Mouse (Mus musculus): Measurements from ENCODE around the gene Tom1l1. TPM values are rescaled to one million over a fixed set of nuclear protein-coding genes. Genes with fewer than 3 reads are reported as not detected.
"Not testable (repeated sequence)": the region's sequence is repeated elsewhere in the genome, so short reads cannot be mapped to it uniquely, and the experiment has no call there.

The Tom1l1 gene
- 10 to 100 TPM; 14.9 to 16.4 TPM for total RNA-seq (2021)
- long read RNA-seq, experiment 1, full-length matches to known transcripts: 14 of 17 reads
- long read RNA-seq, experiment 1, partial matches to known transcripts: 0 of 17 reads
- long read RNA-seq, experiment 1, other reads (novel, unspliced or antisense): 3 of 17 reads
- long read RNA-seq, experiment 2, full-length matches to known transcripts: 6 of 7 reads
- long read RNA-seq, experiment 2, partial matches to known transcripts: 0 of 7 reads
- long read RNA-seq, experiment 2, other reads (novel, unspliced or antisense): 1 of 7 reads

DNA sequence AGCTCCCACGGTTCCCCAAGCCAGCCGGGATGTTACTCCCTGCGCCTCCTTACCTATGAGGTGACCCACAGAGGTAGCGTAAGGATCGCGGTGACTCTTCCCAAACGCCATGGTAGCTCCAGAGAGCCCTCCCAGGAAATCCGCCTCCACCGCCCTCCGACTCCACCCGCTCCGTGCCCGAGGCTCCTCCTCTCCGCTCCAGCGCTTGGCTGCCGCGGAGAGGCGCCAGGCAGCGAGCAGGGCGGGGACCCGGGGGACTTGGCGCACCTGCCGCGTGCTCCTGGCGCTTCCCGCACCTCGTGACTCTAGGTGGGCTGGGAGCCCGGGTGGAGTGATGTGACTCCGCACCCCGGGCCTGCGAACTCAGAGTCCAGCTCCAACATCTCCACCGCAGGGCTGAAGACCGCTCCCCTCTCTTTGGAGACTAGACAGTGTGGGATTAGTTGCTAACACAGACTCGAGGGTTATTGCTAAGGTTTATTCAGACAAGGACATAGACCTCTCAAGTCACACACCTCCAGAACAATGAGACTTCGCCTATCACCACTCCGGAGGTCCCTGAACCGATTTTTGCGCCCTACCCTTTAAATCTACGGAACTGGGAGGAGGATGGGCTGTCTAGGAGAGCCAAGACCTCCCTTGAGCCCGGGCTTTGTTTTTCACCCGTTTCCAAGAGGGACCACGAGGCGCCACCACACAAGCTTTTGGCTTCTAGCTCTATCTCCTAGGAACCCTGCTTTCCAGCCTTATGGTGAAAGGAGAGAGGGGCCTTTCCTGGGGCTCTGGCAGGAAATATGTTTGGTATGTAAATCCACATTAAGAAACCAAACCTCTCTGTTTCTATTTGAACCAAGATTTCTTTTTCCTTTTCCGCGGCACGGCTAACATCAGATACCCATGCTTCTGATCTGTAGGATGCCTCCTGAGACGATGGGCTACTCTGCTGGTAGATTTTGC lies at the start of gene Tom1l1:
TSS of gene Tom1l1 (minus strand) at position 907 of the 957 bp plus-strand sequence.
- DNase-seq: peak; percentile 78 to 84

DNA sequence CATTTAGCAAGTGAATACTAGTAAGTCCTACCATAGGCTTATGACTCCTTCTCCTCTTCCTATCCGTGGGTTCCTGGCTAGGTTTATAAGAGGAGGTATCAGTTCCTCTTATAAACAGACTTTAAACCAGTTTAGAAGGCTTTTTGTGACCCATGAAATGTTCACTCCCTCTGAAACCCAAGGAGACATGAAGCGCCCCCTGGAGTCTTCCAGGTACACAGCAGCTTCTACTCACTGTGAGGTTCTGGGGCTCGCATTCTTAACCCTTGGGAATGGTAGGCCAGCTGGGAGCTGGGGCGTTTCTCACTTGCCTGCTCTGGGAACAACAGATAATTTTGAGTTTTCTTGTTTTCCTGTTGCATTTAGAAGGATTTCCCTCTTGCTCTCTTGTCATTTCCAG lies 45.4 kb upstream of the Tom1l1 start:
- DNase-seq: no peak

DNA sequence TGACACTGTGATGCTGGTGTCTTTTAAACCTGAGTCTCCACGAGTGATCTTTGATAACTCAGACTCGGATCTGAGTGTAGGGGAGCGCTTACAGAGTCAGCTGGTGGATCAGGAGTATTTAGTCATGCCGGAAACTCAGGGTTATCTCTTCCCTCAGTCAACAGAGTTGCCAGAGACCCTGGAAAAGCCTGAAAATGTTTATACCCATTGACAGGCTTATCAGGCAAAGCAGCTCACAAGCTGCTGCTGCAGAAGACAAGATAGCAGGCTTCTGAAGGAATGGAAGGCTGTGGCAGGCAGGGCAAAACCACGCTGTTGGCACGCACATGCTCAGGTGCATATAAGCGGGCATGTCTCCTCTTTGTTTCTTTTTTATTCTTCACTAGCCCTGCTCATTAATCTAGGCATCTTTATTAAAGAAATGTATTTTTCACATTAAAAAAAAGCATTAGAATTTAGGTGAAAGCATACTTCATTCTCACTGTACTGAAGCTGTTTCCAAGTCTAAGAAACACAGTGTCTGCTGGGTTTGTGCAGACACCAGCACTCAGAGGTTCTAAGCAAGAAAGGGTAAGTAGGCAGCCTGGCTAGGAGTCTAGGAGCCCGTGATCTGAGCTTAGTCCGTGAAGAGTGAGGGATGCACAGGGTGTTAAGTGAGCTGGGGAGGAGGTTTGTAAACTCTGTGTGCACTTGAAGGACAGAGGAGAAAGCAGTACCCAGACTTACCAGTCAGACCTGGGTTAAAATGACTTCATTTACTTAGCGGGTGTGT lies 39.4 kb upstream of the Tom1l1 start:
- DNase-seq: no peak

DNA sequence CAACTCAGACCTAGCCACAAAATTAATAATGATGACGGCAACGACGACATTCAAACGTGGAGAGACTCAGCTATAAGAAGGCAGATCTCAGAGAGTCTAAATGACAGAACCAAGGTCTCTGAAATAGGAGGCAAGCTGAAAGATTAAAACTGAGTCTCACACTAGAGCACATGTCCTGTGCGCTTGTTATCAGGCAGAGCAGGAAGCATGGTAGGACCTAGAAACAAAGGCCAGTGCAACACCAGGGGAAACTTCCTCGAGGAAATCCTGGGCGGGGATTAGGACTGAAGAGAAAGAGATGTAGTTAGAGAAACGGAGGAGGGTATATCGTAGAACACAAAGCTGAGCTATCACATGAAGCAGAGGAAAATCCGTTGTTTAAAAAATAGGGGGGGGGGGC lies 38.6 kb upstream of the Tom1l1 start:
- no peak for DNase-seq

DNA sequence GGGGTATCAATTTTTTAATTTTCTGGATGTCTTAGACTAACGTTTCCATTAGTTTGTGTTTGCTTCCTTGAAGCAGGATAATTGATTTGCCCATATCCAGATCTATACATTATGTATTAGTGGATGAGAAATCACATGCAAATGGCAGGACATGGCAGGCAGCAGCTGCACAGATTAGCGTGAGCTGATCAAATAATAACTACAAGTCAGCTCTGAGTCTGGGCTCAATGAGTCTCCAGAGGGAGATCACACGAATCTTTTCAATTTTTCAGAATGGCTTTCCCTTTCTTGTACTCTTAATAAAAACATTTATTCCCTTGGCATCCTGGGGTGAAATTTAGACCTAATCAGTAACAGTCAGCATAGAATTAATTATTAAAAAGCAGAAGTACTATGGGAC lies 34.1 kb upstream of the Tom1l1 start:
- no peak for DNase-seq

DNA sequence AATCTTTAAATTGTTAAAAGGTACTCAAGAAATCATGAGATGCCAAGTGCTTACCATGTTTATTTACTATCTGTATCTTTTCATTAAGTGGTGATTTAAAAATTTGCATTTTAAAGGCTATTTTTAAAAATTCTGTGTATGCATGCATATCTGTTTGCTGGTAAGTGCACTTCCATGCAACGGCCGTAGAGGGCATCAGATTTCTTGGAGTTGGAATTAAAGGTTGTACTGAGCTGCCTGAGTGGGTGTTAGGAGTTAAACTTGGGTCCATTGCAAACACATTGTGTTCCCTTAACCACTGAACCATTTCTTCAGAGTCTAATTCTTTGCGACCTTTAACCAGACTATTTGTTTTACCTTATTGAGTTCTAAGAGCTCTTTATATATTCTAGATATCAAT lies 29.6 kb upstream of the Tom1l1 start:
- no peak for DNase-seq

DNA sequence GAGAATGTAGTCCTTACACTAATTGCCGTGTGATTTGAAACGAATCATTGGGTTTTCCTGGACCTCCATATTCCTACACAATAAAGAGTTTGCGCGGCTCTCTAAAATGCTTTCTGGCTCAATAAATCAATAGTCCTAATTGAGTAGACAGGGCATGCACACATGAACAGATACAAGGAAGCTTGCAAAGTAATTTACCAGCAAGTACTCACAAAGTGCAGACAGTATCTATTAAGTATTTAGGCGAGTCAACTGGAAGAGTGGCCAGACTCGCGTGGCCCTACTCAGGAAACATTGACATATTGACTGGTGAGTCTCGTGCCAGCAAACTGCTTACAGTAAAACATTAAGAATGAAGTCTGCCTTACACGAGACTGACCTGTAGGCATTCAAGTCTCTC lies 23.4 kb upstream of the Tom1l1 start:
- DNase-seq: no peak

DNA sequence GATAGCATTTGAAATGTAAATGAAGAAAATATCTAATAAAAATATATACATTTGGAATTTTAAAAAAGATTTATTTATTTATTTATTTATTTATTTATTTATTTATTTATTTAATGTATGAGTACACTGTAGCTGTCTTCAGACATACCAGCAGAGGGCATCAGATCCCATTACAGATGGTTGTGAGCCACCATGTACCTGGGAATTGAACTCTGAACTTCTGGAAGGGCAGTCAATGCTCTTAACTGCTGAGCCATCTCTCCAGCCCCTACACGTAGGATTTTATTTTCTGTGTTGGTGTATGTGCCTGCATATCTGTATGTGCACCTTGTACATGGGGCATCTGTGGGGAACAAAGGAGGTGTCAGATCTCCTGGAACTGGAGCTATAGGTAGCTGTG lies 19.0 kb upstream of the Tom1l1 start:
- DNase-seq: not testable (repeated sequence)

DNA sequence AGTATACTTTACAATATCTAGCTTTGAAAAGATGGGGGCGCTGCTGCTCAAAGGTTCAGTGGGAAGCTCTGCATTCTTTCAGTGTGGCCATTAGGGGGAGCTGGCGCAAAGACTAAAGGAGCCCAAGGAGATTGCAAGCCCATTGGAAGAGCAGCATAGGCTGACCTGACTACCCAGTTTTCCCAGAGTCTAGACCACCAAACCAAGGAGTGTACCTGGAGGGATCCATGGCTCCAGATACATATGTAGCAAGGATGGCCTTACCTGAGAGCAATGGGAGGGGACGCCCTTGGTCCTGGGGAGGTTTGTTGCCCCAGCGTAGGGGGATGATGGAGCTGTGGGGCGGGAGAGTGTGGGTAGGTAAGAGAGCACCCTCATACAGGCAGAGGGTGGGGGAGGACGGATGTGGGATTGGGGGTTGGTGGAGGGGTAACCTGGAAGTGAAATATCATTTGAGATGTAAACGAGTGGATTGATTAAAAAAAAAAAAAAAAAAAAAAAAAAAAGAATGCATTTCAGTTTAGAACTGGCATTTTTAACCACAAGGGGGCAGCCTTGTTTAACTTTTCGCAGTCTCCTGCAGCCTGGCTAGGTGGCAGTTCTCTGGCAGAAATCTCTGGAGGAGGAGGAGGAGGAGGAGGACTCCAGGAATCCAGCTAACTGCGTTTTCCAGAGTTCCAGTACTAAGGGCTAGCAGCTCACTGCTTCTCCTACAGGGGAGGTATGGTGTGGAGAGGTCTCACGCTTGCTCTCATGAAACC lies 9.5 kb upstream of the Tom1l1 start:
- DNase-seq: peak; percentile 49 to 72

DNA sequence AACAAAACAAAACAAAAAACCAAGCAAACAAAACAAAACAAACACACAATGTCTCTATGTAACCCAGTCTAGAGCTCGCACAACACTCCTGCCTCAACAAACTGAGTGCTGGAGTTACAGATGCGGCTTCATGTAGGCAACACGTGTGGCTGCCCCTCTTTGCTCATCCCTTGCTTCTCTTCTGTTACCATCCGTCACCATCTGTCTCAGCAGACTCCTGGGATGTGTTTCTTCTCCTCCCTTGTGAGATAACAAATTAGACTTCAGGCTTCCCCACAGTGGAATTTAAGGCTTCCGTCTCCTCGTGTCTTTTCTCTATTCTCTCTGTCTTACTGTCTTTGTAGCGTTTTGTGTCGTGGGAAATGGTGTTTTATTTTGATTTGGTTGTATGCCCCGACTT lies 7.6 kb upstream of the Tom1l1 start:
- no peak for DNase-seq

DNA sequence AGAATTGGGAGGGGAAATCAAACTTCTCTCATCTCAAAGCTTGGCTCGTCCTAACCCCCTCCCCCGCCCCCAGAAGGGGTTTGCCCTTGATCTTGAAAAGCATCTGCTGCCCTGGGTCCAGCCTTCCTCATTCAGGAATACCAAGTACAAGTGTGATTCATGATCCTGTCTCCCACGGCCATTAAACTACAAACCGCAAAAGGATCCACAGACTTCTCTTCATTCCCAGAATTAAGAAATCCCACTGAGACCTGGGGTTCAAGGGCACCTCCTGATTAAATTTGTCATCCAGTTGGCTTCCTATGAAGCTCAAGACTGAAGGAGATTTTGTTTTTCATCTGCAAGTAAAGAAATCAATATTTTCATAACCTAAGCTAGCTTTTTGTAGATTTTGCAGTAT lies 6.0 kb upstream of the Tom1l1 start:
- DNase-seq: no peak

DNA sequence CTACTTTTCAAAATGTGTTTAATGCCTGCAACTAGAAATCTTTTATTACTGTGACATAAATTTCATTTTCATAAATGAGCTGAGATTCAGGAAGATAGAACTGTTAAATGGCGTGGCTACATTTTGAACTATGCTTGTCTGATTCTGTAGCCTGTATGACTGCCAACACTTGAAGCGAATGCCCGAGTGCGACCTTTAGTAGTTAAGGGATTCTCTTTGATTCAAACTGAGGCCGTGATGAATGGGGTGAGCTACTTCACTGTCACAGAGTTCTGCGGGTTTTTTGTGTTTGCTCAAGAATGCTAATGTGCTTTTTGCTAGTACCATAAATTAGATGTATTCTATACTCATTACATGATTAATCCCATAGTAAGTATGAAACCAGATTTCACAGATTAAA lies 2.2 kb upstream of the Tom1l1 start:
- no peak for DNase-seq

DNA sequence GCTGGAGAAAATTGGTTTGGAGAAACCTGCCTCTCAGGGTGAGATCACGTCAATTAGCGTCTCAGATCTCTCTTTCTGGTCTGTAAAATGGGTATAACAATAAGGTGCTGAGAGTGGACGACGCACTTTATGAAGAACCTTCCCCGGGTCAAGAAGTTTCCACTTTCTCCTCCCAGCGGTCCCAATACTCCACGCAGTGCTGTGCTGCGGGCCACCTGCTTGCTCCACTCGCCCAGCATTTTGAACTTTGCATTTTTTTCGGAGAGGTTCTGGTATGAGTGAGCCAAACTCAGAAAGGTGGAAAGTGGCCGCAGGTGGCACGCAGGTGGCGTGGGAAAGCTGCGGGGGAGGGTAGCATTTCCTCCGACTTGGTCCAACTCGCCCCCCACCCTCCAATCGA lies 1.1 kb downstream of the Tom1l1 start:
- no peak for DNase-seq

DNA sequence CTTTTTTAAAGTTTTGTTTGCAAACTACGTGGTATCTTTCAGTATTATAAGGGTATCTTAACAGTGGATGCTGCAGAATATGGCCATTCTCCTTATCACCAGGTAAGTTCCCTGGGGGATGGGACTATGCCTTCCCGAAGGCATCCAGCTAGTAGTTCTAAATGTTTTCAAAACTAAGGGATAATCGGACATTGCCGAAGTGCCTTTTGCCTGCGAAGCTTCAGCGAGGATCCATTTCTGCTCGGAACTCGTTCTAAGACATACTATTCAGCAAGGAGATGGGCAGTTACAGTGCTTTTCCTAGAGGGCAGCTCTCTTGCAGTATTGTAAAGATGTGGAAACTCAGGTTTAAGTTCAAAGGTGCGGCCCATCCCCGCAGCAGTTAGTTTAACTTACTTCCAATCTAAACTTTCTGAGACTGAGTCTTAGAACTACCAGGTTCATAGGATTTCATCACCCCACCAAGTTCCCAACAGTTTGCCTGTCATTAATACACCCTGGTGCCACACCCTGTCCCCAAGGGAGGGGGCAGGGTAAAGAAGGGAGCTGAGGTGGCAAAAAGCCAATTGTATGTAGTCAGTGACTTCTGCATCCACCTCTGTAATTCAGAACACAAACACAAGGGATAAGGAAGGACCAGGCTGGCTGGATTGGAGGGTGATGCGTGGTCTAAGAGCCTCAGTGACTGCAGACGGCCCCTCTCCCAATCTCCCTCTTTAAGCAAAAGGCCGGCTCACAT lies 1.7 kb downstream of the Tom1l1 start:
- peak in 1 of 2 experiments; percentile 6 for DNase-seq

DNA sequence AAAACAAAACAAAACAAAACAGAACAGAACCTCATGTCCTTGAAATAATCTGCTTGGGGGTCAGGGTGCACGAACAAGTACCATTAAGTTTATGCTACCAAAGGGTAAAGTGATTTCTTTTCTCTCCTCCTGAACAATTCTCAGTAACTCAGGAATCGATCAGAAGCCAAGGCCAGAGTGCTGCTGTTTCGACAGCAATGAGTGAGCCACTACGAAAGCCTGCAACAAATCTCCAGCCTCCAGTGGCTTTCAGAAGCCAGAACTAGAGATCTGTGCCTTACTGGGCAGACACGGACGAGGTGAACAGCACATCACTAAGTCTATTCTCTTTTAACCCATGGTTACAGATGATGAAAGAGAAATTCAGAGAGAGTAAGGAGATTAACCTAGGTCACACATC lies 3.0 kb downstream of the Tom1l1 start:
- no peak for DNase-seq

DNA sequence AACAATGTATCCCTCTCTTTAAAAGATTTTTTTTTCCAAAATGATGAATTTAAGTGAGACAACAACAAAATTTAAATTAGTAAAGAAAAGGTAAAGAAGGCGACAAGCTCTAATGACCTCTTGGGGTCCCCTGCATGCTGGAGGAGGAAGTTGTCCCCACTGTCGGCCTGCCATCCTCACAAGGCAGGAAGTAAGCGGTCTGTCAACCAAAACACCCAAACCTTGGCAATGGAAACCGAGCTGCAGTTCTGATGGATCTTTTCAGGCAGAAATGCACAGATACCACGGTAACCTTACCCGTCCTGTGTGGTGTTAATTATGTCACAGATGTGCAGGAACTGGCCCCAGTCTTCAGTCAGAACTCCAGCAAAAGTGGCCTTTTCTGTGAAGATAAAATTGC lies 3.4 kb downstream of the Tom1l1 start:
- DNase-seq: no peak

DNA sequence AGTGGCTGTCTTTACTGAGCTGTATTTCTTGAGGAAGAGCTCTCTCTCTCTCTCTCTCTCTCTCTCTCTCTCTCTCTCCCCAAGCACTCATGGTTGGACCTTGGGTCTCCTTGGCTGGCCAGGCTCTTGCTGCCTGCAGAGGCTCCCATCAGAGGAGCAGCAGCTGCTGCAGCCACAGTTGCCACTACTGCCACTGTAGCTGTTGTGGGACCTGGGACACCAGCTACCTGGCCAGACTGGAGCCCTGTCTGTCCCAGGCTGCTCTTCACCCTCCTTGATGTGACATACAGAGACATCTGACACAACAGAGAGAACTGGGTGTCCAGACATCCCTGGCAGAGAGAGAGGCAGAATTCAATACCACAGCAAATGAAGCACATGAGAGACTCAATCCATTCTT lies 7.0 kb downstream of the Tom1l1 start:
- no peak for DNase-seq

DNA sequence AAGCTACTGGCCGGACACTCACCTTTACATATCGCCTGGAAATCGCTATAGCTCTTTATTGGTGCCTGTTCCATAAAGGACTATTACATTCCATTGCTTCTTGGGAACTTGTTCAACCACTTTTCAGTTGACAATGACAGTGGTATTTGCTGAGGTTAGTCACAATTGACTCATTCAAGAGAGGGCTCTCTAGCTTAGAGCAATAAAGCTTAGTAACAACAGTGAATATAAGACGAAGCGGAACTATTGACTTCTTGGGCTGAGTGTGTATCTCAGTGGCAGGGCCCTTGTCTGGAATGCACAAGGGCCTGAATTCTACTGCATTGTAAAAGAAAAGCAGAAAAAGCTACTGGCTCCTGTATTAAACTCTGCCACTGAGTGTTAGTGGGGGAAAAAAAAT lies 9.6 kb downstream of the Tom1l1 start:
- no peak for DNase-seq

DNA sequence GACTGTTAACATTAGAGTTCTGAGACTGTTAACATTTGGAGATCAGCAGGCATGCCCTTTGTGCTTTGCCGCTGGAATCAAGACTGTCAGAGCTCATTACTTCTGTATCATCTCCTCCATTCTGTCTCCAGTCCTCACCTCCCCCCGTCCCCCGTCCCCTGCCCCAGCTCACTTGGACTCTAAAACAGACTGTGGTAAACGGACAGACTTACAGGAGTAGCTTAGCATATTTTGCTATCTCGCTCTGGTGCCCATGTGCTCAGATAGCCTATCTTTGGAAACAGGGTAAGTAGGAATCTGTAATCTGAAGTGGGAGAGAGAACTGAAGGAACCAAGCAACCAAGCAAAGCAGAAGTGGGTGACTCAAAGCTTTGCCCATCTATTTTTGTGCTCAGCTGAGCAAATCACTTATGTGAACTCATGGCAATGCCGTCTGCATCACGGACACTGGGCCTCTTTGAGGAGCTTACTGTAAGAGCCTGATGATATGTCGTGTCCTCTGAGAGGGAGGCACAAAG lies 10.3 kb downstream of the Tom1l1 start:
- peak in 1 of 2 experiments; percentile 6 for DNase-seq

DNA sequence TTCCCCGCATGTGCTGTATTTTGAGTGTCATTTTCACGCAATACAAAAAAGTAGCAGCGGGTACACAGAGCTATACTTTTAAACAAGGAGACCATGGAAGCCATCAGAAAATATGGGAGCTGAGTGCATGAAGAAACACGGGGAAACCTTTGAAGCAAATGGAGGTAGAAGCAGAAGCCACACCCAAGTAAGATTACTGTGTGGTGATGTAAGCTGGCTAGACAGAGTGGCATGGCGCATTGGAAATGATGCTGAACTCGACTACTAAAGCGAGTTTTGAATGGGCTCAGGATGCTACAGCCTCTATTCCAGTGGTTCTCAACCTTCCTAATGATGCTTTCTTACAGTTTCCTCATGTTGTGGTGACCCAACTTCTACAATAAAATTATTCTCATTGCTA lies 11.1 kb downstream of the Tom1l1 start:
- DNase-seq: no peak

DNA sequence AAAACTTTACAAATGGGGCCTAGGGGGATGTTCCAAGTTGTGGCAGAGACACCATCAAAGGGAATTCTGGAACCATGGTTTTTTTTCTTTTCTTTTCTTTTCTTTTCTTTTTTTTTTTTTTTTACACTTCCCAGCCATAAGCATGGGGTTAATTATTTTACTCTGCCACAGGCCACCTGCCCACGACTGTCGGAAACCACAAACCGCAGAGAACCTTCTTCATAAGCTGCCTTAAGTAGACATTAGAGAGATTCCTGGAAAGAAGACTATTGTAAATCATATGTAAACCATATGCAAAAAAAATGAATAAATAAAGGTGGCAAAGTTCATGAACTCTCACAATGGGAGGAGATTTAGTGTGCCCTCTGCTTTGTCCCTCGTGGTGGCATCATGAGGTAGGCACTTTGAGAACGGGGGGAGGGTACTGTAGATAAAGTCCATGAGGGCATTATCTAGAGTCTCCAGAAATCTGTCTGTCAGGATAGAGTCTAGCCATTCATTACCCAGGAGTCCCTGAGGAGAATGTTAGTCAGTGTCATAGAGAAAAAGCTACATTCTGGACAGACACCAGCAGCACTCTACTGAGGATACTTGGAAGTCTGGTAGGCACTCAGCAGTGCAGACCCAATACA lies 12.6 kb downstream of the Tom1l1 start:
- no peak for DNase-seq

All from heart, adult 18-20 months (tissue).